Mouse (Mus musculus): ENCODE results near the gene Gm10647. TPM values are rescaled to one million over a fixed set of nuclear protein-coding genes. Genes with fewer than 3 reads are reported as not detected.
"Not testable (repeated sequence)": the region's sequence is repeated elsewhere in the genome, so short reads cannot be mapped to it uniquely, and the experiment has no call there.

The Gm10647 gene
- polyA plus RNA-seq (2012), result not detected in 2 replicates

GRCm38 (mm10) chr9:66796739-66797138 is at the start of gene Gm10647:
Gm10647 (plus strand) TSS chr9:66797039.
- Histone ChIP-seq H3K9me3 (ENCODE audit: control insufficient read depth, low read length) (no peaks in the 10 kb centered on the region), H3K36me3 (ENCODE audit: control insufficient read depth) (no peaks in the 10 kb centered on the region), H3K27me3 (ENCODE audit: control insufficient read depth) (peaks cover 34% of the 10 kb centered on the region), H3K4me1 (ENCODE audit: control insufficient read depth) (peaks cover 27% of the 10 kb centered on the region), H3K4me3 (replicated peaks) (peak within 1 kb of the TSS; percentile 81)
- no peak for TF ChIP-seq GATA1 (IDR thresholded peaks at IDR 0.05; ENCODE audit: low read length)
- no peak for TF ChIP-seq TAL1 (IDR thresholded peaks at IDR 0.05; ENCODE audit: low read length)

GRCm38 (mm10) chr9:66748390-66748789 is 48.4 kb upstream of the Gm10647 start:
- no peaks in the 10 kb centered on the region for H3K36me3 ChIP-seq (ENCODE audit: control insufficient read depth)
- H3K9me3 ChIP-seq (ENCODE audit: control insufficient read depth, low read length), result no peaks in the 10 kb centered on the region
- no peak overlapping the region for H3K4me3 ChIP-seq (replicated peaks)
- TF ChIP-seq TAL1 (IDR thresholded peaks at IDR 0.05; ENCODE audit: low read length), result no peak
- TF ChIP-seq GATA1 (IDR thresholded peaks at IDR 0.05; ENCODE audit: low read length), result no peak
- H3K27me3 ChIP-seq (ENCODE audit: control insufficient read depth), result no peaks in the 10 kb centered on the region
- H3K4me1 ChIP-seq (ENCODE audit: control insufficient read depth), result no peaks in the 10 kb centered on the region

GRCm38 (mm10) chr9:66752849-66753248 is 44.0 kb upstream of the Gm10647 start:
- H3K27me3 ChIP-seq (ENCODE audit: control insufficient read depth), result no peaks in the 10 kb centered on the region
- no peak for TF ChIP-seq TAL1 (IDR thresholded peaks at IDR 0.05; ENCODE audit: low read length)
- no peak for TF ChIP-seq GATA1 (IDR thresholded peaks at IDR 0.05; ENCODE audit: low read length)
- H3K36me3 ChIP-seq (ENCODE audit: control insufficient read depth), result no peaks in the 10 kb centered on the region
- no peak overlapping the region for H3K4me3 ChIP-seq (replicated peaks)
- no peaks in the 10 kb centered on the region for H3K4me1 ChIP-seq (ENCODE audit: control insufficient read depth)
- H3K9me3 ChIP-seq (ENCODE audit: control insufficient read depth, low read length), result no peaks in the 10 kb centered on the region

GRCm38 (mm10) chr9:66760991-66761390 is 35.8 kb upstream of the Gm10647 start:
- no peak overlapping the region for H3K4me3 ChIP-seq (replicated peaks)
- no peaks in the 10 kb centered on the region for H3K9me3 ChIP-seq (ENCODE audit: control insufficient read depth, low read length)
- H3K27me3 ChIP-seq (ENCODE audit: control insufficient read depth), result no peaks in the 10 kb centered on the region
- no peaks in the 10 kb centered on the region for H3K36me3 ChIP-seq (ENCODE audit: control insufficient read depth)
- no peak for TF ChIP-seq GATA1 (IDR thresholded peaks at IDR 0.05; ENCODE audit: low read length)
- no peaks in the 10 kb centered on the region for H3K4me1 ChIP-seq (ENCODE audit: control insufficient read depth)

- Histone ChIP-seq H3K4me3 (replicated peaks) (no peak overlapping the region), H3K36me3 (ENCODE audit: control insufficient read depth) (no peaks in the 10 kb centered on the region), H3K4me1 (ENCODE audit: control insufficient read depth) (no peaks in the 10 kb centered on the region), H3K9me3 (ENCODE audit: control insufficient read depth, low read length) (no peaks in the 10 kb centered on the region), H3K27me3 (ENCODE audit: control insufficient read depth) (no peaks in the 10 kb centered on the region)
- TF ChIP-seq GATA1 (IDR thresholded peaks at IDR 0.05; ENCODE audit: low read length) (no peak), TAL1 (IDR thresholded peaks at IDR 0.05; ENCODE audit: low read length) (no peak)
Measured at GRCm38 (mm10) chr9:66768721-66769120, 28.1 kb upstream of the Gm10647 start.

GRCm38 (mm10) chr9:66769275-66769674 is 27.6 kb upstream of the Gm10647 start:
- Histone ChIP-seq H3K9me3 (ENCODE audit: control insufficient read depth, low read length) (no peaks in the 10 kb centered on the region), H3K4me1 (ENCODE audit: control insufficient read depth) (no peaks in the 10 kb centered on the region), H3K4me3 (replicated peaks) (no peak overlapping the region), H3K27me3 (ENCODE audit: control insufficient read depth) (no peaks in the 10 kb centered on the region), H3K36me3 (ENCODE audit: control insufficient read depth) (no peaks in the 10 kb centered on the region)
- TF ChIP-seq TAL1 (IDR thresholded peaks at IDR 0.05; ENCODE audit: low read length) (no peak), GATA1 (IDR thresholded peaks at IDR 0.05; ENCODE audit: low read length) (no peak)

GRCm38 (mm10) chr9:66770701-66771100 is 26.1 kb upstream of the Gm10647 start:
- TF ChIP-seq TAL1 (IDR thresholded peaks at IDR 0.05; ENCODE audit: low read length) (no peak), GATA1 (IDR thresholded peaks at IDR 0.05; ENCODE audit: low read length) (no peak)
- no peaks in the 10 kb centered on the region for H3K4me1 ChIP-seq (ENCODE audit: control insufficient read depth)
- H3K4me3 ChIP-seq (replicated peaks), result no peak overlapping the region
- no peaks in the 10 kb centered on the region for H3K27me3 ChIP-seq (ENCODE audit: control insufficient read depth)
- no peaks in the 10 kb centered on the region for H3K9me3 ChIP-seq (ENCODE audit: control insufficient read depth, low read length)
- no peaks in the 10 kb centered on the region for H3K36me3 ChIP-seq (ENCODE audit: control insufficient read depth)

- H3K36me3 ChIP-seq (ENCODE audit: control insufficient read depth); H3K4me1 ChIP-seq (ENCODE audit: control insufficient read depth); H3K27me3 ChIP-seq (ENCODE audit: control insufficient read depth); H3K4me3 ChIP-seq (replicated peaks); H3K9me3 ChIP-seq (ENCODE audit: control insufficient read depth, low read length): not testable (repeated sequence)
Measured at GRCm38 (mm10) chr9:66784552-66784951, 12.3 kb upstream of the Gm10647 start.

- Histone ChIP-seq H3K4me1 (ENCODE audit: control insufficient read depth) (no peaks in the 10 kb centered on the region), H3K36me3 (ENCODE audit: control insufficient read depth) (no peaks in the 10 kb centered on the region), H3K4me3 (replicated peaks) (no peak overlapping the region), H3K27me3 (ENCODE audit: control insufficient read depth) (peaks cover 9% of the 10 kb centered on the region), H3K9me3 (ENCODE audit: control insufficient read depth, low read length) (no peaks in the 10 kb centered on the region)
- no peak for TF ChIP-seq GATA1 (IDR thresholded peaks at IDR 0.05; ENCODE audit: low read length)
- no peak for TF ChIP-seq TAL1 (IDR thresholded peaks at IDR 0.05; ENCODE audit: low read length)
Measured at GRCm38 (mm10) chr9:66787821-66788220, 9.0 kb upstream of the Gm10647 start.

GRCm38 (mm10) chr9:66794629-66795463 is 2.0 kb upstream of the Gm10647 start:
- peaks cover 34% of the 10 kb centered on the region for H3K27me3 ChIP-seq (ENCODE audit: control insufficient read depth)
- H3K9me3 ChIP-seq (ENCODE audit: control insufficient read depth, low read length), result no peaks in the 10 kb centered on the region
- H3K4me3 ChIP-seq (replicated peaks), result peak overlapping the region; percentile 81
- H3K36me3 ChIP-seq (ENCODE audit: control insufficient read depth), result no peaks in the 10 kb centered on the region
- TF ChIP-seq GATA1 (IDR thresholded peaks at IDR 0.05; ENCODE audit: low read length) (no peak), TAL1 (IDR thresholded peaks at IDR 0.05; ENCODE audit: low read length) (no peak)
- peaks cover 27% of the 10 kb centered on the region for H3K4me1 ChIP-seq (ENCODE audit: control insufficient read depth)

All from erythroblast, embryonic 14.5 days (primary cell).